Mouse (Mus musculus) myocyte (in vitro differentiated cells): ENCODE results near the gene Folr2. TPM values are rescaled to one million over a fixed set of nuclear protein-coding genes. Genes with fewer than 3 reads are reported as not detected.

Experiments used
- H3K27me3 ChIP-seq: one replicate; pipeline ENCODE4 v1.6.1; 2011; ENCODE audit not compliant: control insufficient read depth, insufficient read depth, insufficient read length
- H3K36me3 ChIP-seq: one replicate; pipeline ENCODE4 v1.6.1; 2011; ENCODE audit not compliant: control insufficient read depth, insufficient read depth
- H3K4me2 ChIP-seq: one replicate; pipeline ENCODE4 v1.6.1; 2011; ENCODE audit warnings: low read depth, control low read depth
- H3K4me3 ChIP-seq: one replicate; pipeline ENCODE4 v1.5.1; 2011; ENCODE audit warnings: mild to moderate bottlenecking, control low read depth, moderate library complexity
- H3K79me2 ChIP-seq: one replicate; pipeline ENCODE4 v1.6.1; 2011; ENCODE audit not compliant: control insufficient read depth, insufficient read depth
- H3ac ChIP-seq: one replicate; pipeline ENCODE4 v1.6.1; 2011; ENCODE audit not compliant: control insufficient read depth, insufficient read length
- CEBPB ChIP-seq: IDR thresholded peaks from 2 replicates; pipeline ENCODE4 v1.6.1; 2011; ENCODE audit warnings: mild to moderate bottlenecking, moderate library complexity; ENCODE audit not compliant: poor library complexity, insufficient read depth, severe bottlenecking
- E2F4 ChIP-seq: IDR thresholded peaks from one replicate; pipeline ENCODE4 v1.6.1; 2011; ENCODE audit warnings: mild to moderate bottlenecking, control low read depth, moderate library complexity; ENCODE audit not compliant: insufficient read depth
- MAX ChIP-seq: IDR thresholded peaks from one replicate; pipeline ENCODE4 v1.6.1; 2011; ENCODE audit warnings: low read depth, mild to moderate bottlenecking, control low read depth
- MYOD1 ChIP-seq, 3 experiments: IDR thresholded peaks; one replicate each; pipeline ENCODE4 v1.6.1; 2011; ENCODE audit warnings: control low read depth in 2 of 3, low read depth in 2 of 3, mild to moderate bottlenecking in 2 of 3, moderate library complexity in 1 of 3; ENCODE audit not compliant: insufficient read length in 2 of 3, control insufficient read depth in 1 of 3
- MYOG ChIP-seq, 3 experiments: IDR thresholded peaks; one replicate each; pipeline ENCODE4 v1.6.1; 2011; ENCODE audit warnings: control low read depth in 2 of 3, low read depth in 2 of 3, mild to moderate bottlenecking in 2 of 3; ENCODE audit not compliant: insufficient read length in 2 of 3, control insufficient read depth in 1 of 3, insufficient read depth in 1 of 3
- POLR2A ChIP-seq: IDR thresholded peaks from one replicate; pipeline ENCODE4 v1.6.1; 2011; ENCODE audit warnings: low read depth, mild to moderate bottlenecking, control low read depth, moderate library complexity; ENCODE audit not compliant: insufficient read length
- POLR2AphosphoS2 ChIP-seq: IDR thresholded peaks from one replicate; pipeline ENCODE4 v1.6.1; 2011; ENCODE audit warnings: low read depth, control low read depth; ENCODE audit not compliant: insufficient read length
- REST ChIP-seq: IDR thresholded peaks from one replicate; pipeline ENCODE4 v1.6.1; 2011; ENCODE audit warnings: mild to moderate bottlenecking, control low read depth, moderate library complexity; ENCODE audit not compliant: insufficient read depth, insufficient read length
- SRF ChIP-seq: IDR thresholded peaks from one replicate; pipeline ENCODE4 v1.6.1; 2011; ENCODE audit warnings: low read depth; ENCODE audit not compliant: control insufficient read depth, insufficient read length
- TCF12 ChIP-seq: IDR thresholded peaks from one replicate; pipeline ENCODE4 v1.6.1; 2011; ENCODE audit warnings: mild to moderate bottlenecking, control low read depth; ENCODE audit not compliant: poor library complexity, insufficient read depth, severe bottlenecking
- TCF3 ChIP-seq: IDR thresholded peaks from one replicate; pipeline ENCODE4 v1.6.1; 2011; ENCODE audit warnings: low read depth, control low read depth; ENCODE audit not compliant: insufficient read length
- USF1 ChIP-seq: IDR thresholded peaks from one replicate; pipeline ENCODE4 v1.6.1; 2011; ENCODE audit warnings: low read depth, mild to moderate bottlenecking, control low read depth, moderate library complexity
- polyA plus RNA-seq: library from polyadenylated mRNA; unstranded; fragments of >200 nt; fragmentation: generic; extraction: Trizol; gene quantifications from one replicate; pipeline ENCODE4 v1.2.1, GENCODE M21; 2012; ENCODE audit warnings: missing spikeins

Folr2 gene
- not detected for polyA plus RNA-seq

GRCm38 (mm10) chr7:101857094-101857493 lies at the start of gene Folr2:
Folr2 (minus strand) TSS chr7:101857194.
- Histone ChIP-seq H3K79me2 (no peaks in the 10 kb centered on the region), H3K4me2 (no peak within 1 kb of the TSS), H3K4me3 (no peak within 1 kb of the TSS), H3ac (no peak within 1 kb of the TSS), H3K27me3 (no peaks in the 10 kb centered on the region), H3K36me3 (no peaks in the 10 kb centered on the region)
- TF ChIP-seq USF1, result no peak
- TF ChIP-seq MYOG (IDR thresholded peaks at IDR 0.05; ENCODE audit: control insufficient read depth in 1 of 3, insufficient read depth in 1 of 3, insufficient read length in 2 of 3, low read depth in 2 of 3), result no peak
- no peak for TF ChIP-seq REST
- no peak for TF ChIP-seq E2F4
- TF ChIP-seq MYOD1 (IDR thresholded peaks at IDR 0.05; ENCODE audit: control insufficient read depth in 1 of 3, insufficient read length in 2 of 3, low read depth in 2 of 3), result no peak
- no peak for TF ChIP-seq CEBPB
- no peak for TF ChIP-seq SRF
- TF ChIP-seq POLR2A, result no peak
- no peak for TF ChIP-seq MAX
- no peak for TF ChIP-seq TCF12
- TF ChIP-seq POLR2AphosphoS2, result no peak
- no peak for TF ChIP-seq TCF3

GRCm38 (mm10) chr7:101906696-101907095 lies 49.7 kb upstream of the Folr2 start:
- Histone ChIP-seq H3K27me3 (no peaks in the 10 kb centered on the region), H3K4me2 (peak overlapping the region; percentile 95), H3K4me3 (peak overlapping the region; percentile 93), H3ac (peak overlapping the region; percentile 38), H3K79me2 (peaks cover 27% of the 10 kb centered on the region), H3K36me3 (no peaks in the 10 kb centered on the region)
- TF ChIP-seq MYOG (IDR thresholded peaks at IDR 0.05; ENCODE audit: control insufficient read depth in 1 of 3, insufficient read depth in 1 of 3, insufficient read length in 2 of 3, low read depth in 2 of 3), result no peak
- TF ChIP-seq MYOD1 (IDR thresholded peaks at IDR 0.05; ENCODE audit: control insufficient read depth in 1 of 3, insufficient read length in 2 of 3, low read depth in 2 of 3), result no peak
- TF ChIP-seq USF1, result no peak
- no peak for TF ChIP-seq POLR2A
- TF ChIP-seq TCF3, result no peak
- TF ChIP-seq POLR2AphosphoS2, result no peak
- no peak for TF ChIP-seq SRF
- no peak for TF ChIP-seq TCF12
- no peak for TF ChIP-seq CEBPB
- no peak for TF ChIP-seq REST
- no peak for TF ChIP-seq MAX

- Histone ChIP-seq H3K4me2 (peak within 1 kb of the TSS; percentile 97), H3K79me2 (peaks cover 27% of the 10 kb centered on the region), H3K27me3 (no peaks in the 10 kb centered on the region), H3K36me3 (no peaks in the 10 kb centered on the region), H3K4me3 (peak within 1 kb of the TSS; percentile 93), H3ac (peak within 1 kb of the TSS; percentile 38)
- TF ChIP-seq USF1 (no peak), REST (no peak), TCF12 (no peak), CEBPB (no peak), POLR2AphosphoS2 (no peak)
Observed at GRCm38 (mm10) chr7:101906287-101906681, 49.3 kb upstream of the Folr2 start, which contains the start of gene Tomt. Tomt (minus strand) TSS chr7:101906359.

- TF ChIP-seq MYOG (IDR thresholded peaks at IDR 0.05; ENCODE audit: control insufficient read depth in 1 of 3, insufficient read depth in 1 of 3, insufficient read length in 2 of 3, low read depth in 2 of 3) (peak in 1 of 3 experiments; percentile 3), SRF (peak; percentile 95), POLR2AphosphoS2 (peak; percentile 91), MAX (no peak), POLR2A (peak; percentile 83), CEBPB (no peak), USF1 (peak; percentile 100), MYOD1 (IDR thresholded peaks at IDR 0.05; ENCODE audit: control insufficient read depth in 1 of 3, insufficient read length in 2 of 3, low read depth in 2 of 3) (no peak), TCF3 (no peak), TCF12 (no peak)
- Histone ChIP-seq H3ac (peak within 1 kb of the TSS; percentile 38), H3K79me2 (peaks cover 27% of the 10 kb centered on the region), H3K4me2 (peak within 1 kb of the TSS; percentile 97), H3K27me3 (no peaks in the 10 kb centered on the region), H3K4me3 (peak within 1 kb of the TSS; percentile 93), H3K36me3 (no peaks in the 10 kb centered on the region)
Observed at GRCm38 (mm10) chr7:101905561-101906286, 48.7 kb upstream of the Folr2 start, which contains the start of gene Lamtor1. Lamtor1 (plus strand) TSS chr7:101905904.

- Histone ChIP-seq H3K4me3 (no peak overlapping the region), H3K4me2 (no peak overlapping the region), H3K27me3 (no peaks in the 10 kb centered on the region), H3K79me2 (peaks cover 20% of the 10 kb centered on the region), H3ac (no peak overlapping the region), H3K36me3 (no peaks in the 10 kb centered on the region)
- TF ChIP-seq TCF12 (no peak), POLR2AphosphoS2 (no peak), MAX (no peak), USF1 (no peak), E2F4 (no peak), SRF (no peak), POLR2A (no peak), REST (no peak), MYOG (IDR thresholded peaks at IDR 0.05; ENCODE audit: control insufficient read depth in 1 of 3, insufficient read depth in 1 of 3, insufficient read length in 2 of 3, low read depth in 2 of 3) (no peak), MYOD1 (IDR thresholded peaks at IDR 0.05; ENCODE audit: control insufficient read depth in 1 of 3, insufficient read length in 2 of 3, low read depth in 2 of 3) (no peak), TCF3 (no peak)
Observed at GRCm38 (mm10) chr7:101902846-101903245, 45.9 kb upstream of the Folr2 start.
